34 mouse cellular contexts compared by ENCODE assay signal in genomic region chr5:138787648-138788047, GRCm38 (mm10). TPM values are rescaled to one million over a fixed set of nuclear protein-coding genes. Genes with fewer than 3 reads are reported as not detected.
"Had no signal": no experiment of that assay in that cellular context is flagged by ENCODE, and none has a peak within 500 bp of the region (broad histone marks: within the 10 kb centered on the region; RNA-seq: fewer than 3 reads in every experiment).

No protein-coding gene starts in this region.

- DNase-seq: cerebellum, adult 2 months; cerebellum, adult 8-10 months; cerebellum, adult 9-10 months; cerebellum, adult 9-11 months; cerebellum, postnatal 10 days; cerebellum, postnatal 14 days; cerebellum, postnatal 25 days; cerebellum, postnatal 36 days; embryo, embryonic 11 days; forebrain, postnatal 0 days; gastrocnemius, adult 2 months; gastrocnemius, postnatal 10 days; gastrocnemius, postnatal 14 days; gastrocnemius, postnatal 25 days; gastrocnemius, postnatal 36 days; heart, adult 11 months; heart, adult 18-20 months had no signal

- H3K9me3 ChIP-seq: embryonic facial prominence, embryonic 12.5 days; embryonic facial prominence, embryonic 13.5 days; embryonic facial prominence, embryonic 15.5 days; forebrain, embryonic 10.5 days; forebrain, embryonic 12.5 days; forebrain, embryonic 13.5 days; forebrain, embryonic 15.5 days had no signal

- H3K27me3 ChIP-seq: embryonic facial prominence, embryonic 12.5 days; embryonic facial prominence, embryonic 13.5 days; embryonic facial prominence, embryonic 15.5 days; forebrain, embryonic 12.5 days; forebrain, embryonic 13.5 days; forebrain, embryonic 15.5 days had no signal

- H3K4me3 ChIP-seq: embryonic facial prominence, embryonic 10.5 days; embryonic facial prominence, embryonic 12.5 days; embryonic facial prominence, embryonic 13.5 days; embryonic facial prominence, embryonic 15.5 days; erythroblast, embryonic 14.5 days; forebrain, embryonic 10.5 days; forebrain, embryonic 12.5 days; forebrain, embryonic 13.5 days; forebrain, embryonic 15.5 days; gastrocnemius, adult 2 months had no signal

- H3K36me3 ChIP-seq: embryonic facial prominence, embryonic 10.5 days; embryonic facial prominence, embryonic 12.5 days; embryonic facial prominence, embryonic 13.5 days; embryonic facial prominence, embryonic 15.5 days; forebrain, embryonic 10.5 days; forebrain, embryonic 12.5 days had no signal

- H3K9ac ChIP-seq: embryonic facial prominence, embryonic 12.5 days; embryonic facial prominence, embryonic 13.5 days; embryonic facial prominence, embryonic 15.5 days; forebrain, embryonic 12.5 days; forebrain, embryonic 13.5 days; forebrain, embryonic 15.5 days; forebrain, postnatal 0 days had no signal

- H3K27ac ChIP-seq: embryonic facial prominence, embryonic 10.5 days; embryonic facial prominence, embryonic 12.5 days; embryonic facial prominence, embryonic 13.5 days; embryonic facial prominence, embryonic 15.5 days; forebrain, embryonic 10.5 days; forebrain, embryonic 12.5 days; forebrain, embryonic 13.5 days; forebrain, embryonic 15.5 days; gastrocnemius, adult 2 months had no signal

- H3K4me2 ChIP-seq: embryonic facial prominence, embryonic 12.5 days; embryonic facial prominence, embryonic 13.5 days; embryonic facial prominence, embryonic 15.5 days; forebrain, embryonic 12.5 days; forebrain, embryonic 13.5 days; forebrain, embryonic 15.5 days had no signal

- ATAC-seq: forebrain, embryonic 13.5 days; forebrain, embryonic 14.5 days; forebrain, embryonic 15.5 days; forebrain, embryonic 16.5 days; forebrain, postnatal 0 days had no signal

RNA-seq across cellular contexts. Expression of gene Gm5294, which starts 32.2 kb away (rescaled TPM):
- polyA plus RNA-seq: cerebellum, adult 2 months; cortical plate, adult 2 months; embryonic facial prominence, embryonic 10.5 days; embryonic facial prominence, embryonic 11.5 days; embryonic facial prominence, embryonic 13.5 days; embryonic facial prominence, embryonic 14.5 days; embryonic facial prominence, embryonic 15.5 days; erythroblast, embryonic 14.5 days; forebrain, embryonic 10.5 days; forebrain, embryonic 11.5 days; forebrain, embryonic 12.5 days; forebrain, embryonic 13.5 days; forebrain, embryonic 14.5 days; forebrain, embryonic 15.5 days; forebrain, embryonic 16.5 days; forebrain, postnatal 0 days; frontal cortex, adult 2 months; gonadal fat pad, adult 2 months had no signal
